Mouse (Mus musculus) right cerebral cortex, adult 2 months (tissue): ENCODE data around the gene Lipt2.
A peak's percentile ranks its signal among the peaks of the same experiment; 100 is the strongest.

Experiments used
- DNase-seq, 2 experiments: peaks; one replicate each; pipeline ENCODE4 v3.0.0; 2021 to 2022; ENCODE audit warnings: low spot score in 2 of 2

The Lipt2 gene

GRCm38 (mm10) chr7:100159105-100159841 is at the start of gene Lipt2:
Gene Lipt2, plus strand, starts transcription at chr7:100159277.
- peak; percentile 87 to 90 for DNase-seq

- DNase-seq, result no peak
Observed at GRCm38 (mm10) chr7:100111506-100111905, 47.6 kb upstream of the Lipt2 start.

- peak; percentile 5 to 13 for DNase-seq
Observed at GRCm38 (mm10) chr7:100113821-100114220, 45.3 kb upstream of the Lipt2 start.

- DNase-seq, result no peak
Observed at GRCm38 (mm10) chr7:100114279-100114678, 44.8 kb upstream of the Lipt2 start.

GRCm38 (mm10) chr7:100120791-100121261 is 38.3 kb upstream of the Lipt2 start:
- DNase-seq, result peak in 1 of 2 experiments; percentile 17

GRCm38 (mm10) chr7:100121376-100121789 is 37.7 kb upstream of the Lipt2 start, which contains the start of gene Pold3:
Gene Pold3, minus strand, starts transcription at chr7:100121565.
- peak; percentile 99 to 100 for DNase-seq

- peak; percentile 5 to 21 for DNase-seq
Observed at GRCm38 (mm10) chr7:100123486-100123885, 35.6 kb upstream of the Lipt2 start.

GRCm38 (mm10) chr7:100124211-100124610 is 34.9 kb upstream of the Lipt2 start:
- peak; percentile 10 to 12 for DNase-seq

- no peak for DNase-seq
Observed at GRCm38 (mm10) chr7:100125166-100125565, 33.9 kb upstream of the Lipt2 start.

- no peak for DNase-seq
Observed at GRCm38 (mm10) chr7:100126514-100126913, 32.6 kb upstream of the Lipt2 start.

GRCm38 (mm10) chr7:100128262-100129041 is 30.6 kb upstream of the Lipt2 start:
- DNase-seq, result no peak

GRCm38 (mm10) chr7:100130592-100130991 is 28.5 kb upstream of the Lipt2 start:
- DNase-seq, result no peak

GRCm38 (mm10) chr7:100132379-100132778 is 26.7 kb upstream of the Lipt2 start:
- DNase-seq, result no peak

- DNase-seq, result no peak
Observed at GRCm38 (mm10) chr7:100137038-100137437, 22.0 kb upstream of the Lipt2 start.

GRCm38 (mm10) chr7:100138075-100138474 is 21.0 kb upstream of the Lipt2 start:
- no peak for DNase-seq

- DNase-seq, result no peak
Observed at GRCm38 (mm10) chr7:100140591-100140990, 18.5 kb upstream of the Lipt2 start.

GRCm38 (mm10) chr7:100148586-100148985 is 10.5 kb upstream of the Lipt2 start:
- DNase-seq, result no peak

- no peak for DNase-seq
Observed at GRCm38 (mm10) chr7:100150086-100150485, 9.0 kb upstream of the Lipt2 start.

- no peak for DNase-seq
Observed at GRCm38 (mm10) chr7:100150626-100151025, 8.5 kb upstream of the Lipt2 start.

GRCm38 (mm10) chr7:100157669-100158068 is 1.4 kb upstream of the Lipt2 start:
- DNase-seq, result peak in 1 of 2 experiments; percentile 10

- DNase-seq, result no peak
Observed at GRCm38 (mm10) chr7:100160006-100160405, 929 bp downstream of the Lipt2 start.

GRCm38 (mm10) chr7:100163506-100163905 is 4.4 kb downstream of the Lipt2 start:
- no peak for DNase-seq

- no peak for DNase-seq
Observed at GRCm38 (mm10) chr7:100168654-100169053, 9.6 kb downstream of the Lipt2 start.
